Mouse (Mus musculus): ENCODE data around the gene Ccdc92. TPM values are rescaled to one million over a fixed set of nuclear protein-coding genes. Genes with fewer than 3 reads are reported as not detected.

Ccdc92 gene
- polyA plus RNA-seq, 1 experiment from 2014 or later: 5.3 TPM

DNA sequence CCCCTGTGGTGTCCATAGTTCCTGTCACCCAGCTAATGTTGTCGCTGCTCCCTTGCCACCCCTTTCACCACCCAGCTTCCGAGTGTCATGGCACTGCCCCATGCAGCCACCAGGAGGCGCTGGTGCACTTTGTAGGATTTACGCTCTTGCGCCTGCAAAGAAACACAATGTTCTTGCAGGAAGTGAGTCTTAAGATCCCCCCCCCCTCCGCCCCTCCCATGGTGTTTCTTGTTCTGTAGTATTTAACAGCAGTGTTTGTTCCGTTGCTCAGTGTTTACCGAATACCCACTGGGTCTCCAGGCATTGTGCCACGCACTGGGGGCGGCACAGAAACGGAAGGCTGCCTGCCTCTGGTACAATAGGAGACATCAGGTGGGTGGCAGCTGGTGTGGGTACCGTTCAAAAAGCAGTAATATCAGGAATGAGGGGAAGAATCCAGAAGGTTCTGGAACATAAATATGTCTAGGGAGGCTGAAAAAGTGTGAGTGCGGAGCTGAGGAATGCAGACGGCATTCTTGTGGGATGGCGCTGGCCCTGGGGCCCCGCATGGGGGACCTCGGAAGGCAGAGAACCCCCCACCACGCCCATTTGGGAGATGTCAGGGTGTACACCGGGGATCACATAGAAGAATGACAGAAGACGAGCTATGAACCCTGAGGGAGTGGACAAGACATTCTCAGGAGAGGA lies 37.9 kb upstream of the Ccdc92 start:
- peaks cover 5 to 10% of the 10 kb centered on the region in 2 experiments for H3K4me1 ChIP-seq (ENCODE audit: control insufficient read depth in 2 of 2, insufficient read depth in 2 of 2, low read length in 2 of 2)
- peak overlapping the region; percentile 66 for H3K4me2 ChIP-seq (ENCODE audit: low read length)
- 0 out of 2 replicates have a peak, but pooled peaks have one; percentile 24 for ATAC-seq (ENCODE audit: insufficient number of reproducible peaks, insufficient read depth, low FRiP score, low read depth)
- H3K27ac ChIP-seq (replicated peaks in 1 of 2; ENCODE audit: control insufficient read depth in 1 of 2, insufficient read depth in 1 of 2, low read depth in 2 of 2, low read length in 2 of 2): no peak overlapping the region
- H3K27me3 ChIP-seq (ENCODE audit: control insufficient read depth, insufficient read depth, low read length): no peaks in the 10 kb centered on the region
- peak overlapping the region; percentile 27 to 28 for H3K4me3 ChIP-seq (ENCODE audit: control insufficient read depth in 1 of 2, insufficient read depth in 1 of 2, low read depth in 1 of 2, low read length in 2 of 2)
- H3K9ac ChIP-seq (ENCODE audit: low read length): peak overlapping the region; percentile 65
- no peaks in the 10 kb centered on the region for H3K9me3 ChIP-seq (ENCODE audit: control insufficient read depth, low read length)
- 18% methylated on average over 20 of the region's 20 CpGs for WGBS
- no peaks in the 10 kb centered on the region for H3K36me3 ChIP-seq (ENCODE audit: control insufficient read depth, insufficient read depth, low read length)

DNA sequence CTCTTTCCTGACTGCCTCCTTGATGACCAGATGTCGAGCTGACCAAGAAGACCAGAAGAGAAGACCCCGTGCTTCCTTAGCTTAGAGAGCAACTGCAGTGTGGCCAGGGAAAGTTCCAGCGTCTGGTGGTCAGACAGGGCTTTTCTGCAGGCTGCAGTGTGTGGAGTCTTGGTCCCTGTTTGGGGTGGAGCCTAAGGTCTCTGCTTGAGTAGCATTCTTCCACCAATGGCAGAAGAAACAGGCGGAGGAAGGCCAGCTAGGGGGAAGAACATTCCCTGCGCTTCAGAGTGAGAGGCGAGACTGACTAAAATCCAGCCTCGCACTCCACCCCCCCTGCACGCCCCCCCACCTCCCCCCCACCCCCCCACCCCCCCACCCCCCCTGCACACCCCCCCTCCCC lies 33.9 kb upstream of the Ccdc92 start:
- no peak overlapping the region for H3K4me3 ChIP-seq (ENCODE audit: control insufficient read depth in 1 of 2, insufficient read depth in 1 of 2, low read depth in 1 of 2, low read length in 2 of 2)
- H3K9me3 ChIP-seq (ENCODE audit: control insufficient read depth, low read length): no peaks in the 10 kb centered on the region
- no peaks in the 10 kb centered on the region for H3K36me3 ChIP-seq (ENCODE audit: control insufficient read depth, insufficient read depth, low read length)
- WGBS: 53% methylated on average over 6 of the region's 8 CpGs
- no peak for ATAC-seq (ENCODE audit: insufficient number of reproducible peaks, insufficient read depth, low FRiP score, low read depth)
- no peak overlapping the region for H3K9ac ChIP-seq (ENCODE audit: low read length)
- H3K4me1 ChIP-seq (ENCODE audit: control insufficient read depth in 2 of 2, insufficient read depth in 2 of 2, low read length in 2 of 2): peaks cover 5 to 12% of the 10 kb centered on the region in 2 experiments
- H3K27me3 ChIP-seq (ENCODE audit: control insufficient read depth, insufficient read depth, low read length): no peaks in the 10 kb centered on the region
- no peak overlapping the region for H3K27ac ChIP-seq (replicated peaks in 1 of 2; ENCODE audit: control insufficient read depth in 1 of 2, insufficient read depth in 1 of 2, low read depth in 2 of 2, low read length in 2 of 2)
- no peak overlapping the region for H3K4me2 ChIP-seq (ENCODE audit: low read length)

DNA sequence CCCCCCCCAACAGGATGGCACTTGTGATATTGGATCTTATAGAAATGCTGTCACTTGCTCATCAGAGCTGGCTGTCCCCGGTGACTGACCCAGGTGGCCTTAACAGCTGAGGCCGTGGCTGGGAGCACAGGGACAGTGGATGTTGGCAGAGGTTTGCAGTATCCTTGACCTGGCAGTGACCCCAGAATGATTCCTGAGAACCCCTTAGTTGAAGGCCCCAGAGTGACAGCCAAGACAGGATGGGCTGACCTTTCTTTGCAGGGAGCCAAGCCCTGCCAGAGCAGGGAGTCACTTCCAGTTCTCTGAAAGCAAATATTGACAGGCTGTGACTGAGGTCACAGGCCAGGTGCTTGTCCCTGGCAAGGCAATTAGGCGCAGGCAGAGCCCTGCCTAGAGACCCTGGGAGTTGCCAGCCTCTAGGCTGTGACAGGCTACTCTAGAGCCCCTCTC lies 29.7 kb upstream of the Ccdc92 start:
- peaks cover 23% of the 10 kb centered on the region for H3K36me3 ChIP-seq (ENCODE audit: control insufficient read depth, insufficient read depth, low read length)
- no peak overlapping the region; the same call in 1 of the 2 replicates for H3K9ac ChIP-seq (ENCODE audit: low read length)
- H3K9me3 ChIP-seq (ENCODE audit: control insufficient read depth, low read length): no peaks in the 10 kb centered on the region
- no peak overlapping the region for H3K4me2 ChIP-seq (ENCODE audit: low read length)
- H3K4me3 ChIP-seq (ENCODE audit: control insufficient read depth in 1 of 2, insufficient read depth in 1 of 2, low read depth in 1 of 2, low read length in 2 of 2): no peak overlapping the region
- 0 out of 4 replicates have a peak, but pooled peaks cover 0 to 3% of the 10 kb centered on the region in 2 experiments for H3K4me1 ChIP-seq (ENCODE audit: control insufficient read depth in 2 of 2, insufficient read depth in 2 of 2, low read length in 2 of 2)
- no peaks in the 10 kb centered on the region for H3K27me3 ChIP-seq (ENCODE audit: control insufficient read depth, insufficient read depth, low read length)
- WGBS: 54% methylated on average over 3 of the region's 3 CpGs
- no peak overlapping the region for H3K27ac ChIP-seq (replicated peaks in 1 of 2; ENCODE audit: control insufficient read depth in 1 of 2, insufficient read depth in 1 of 2, low read depth in 2 of 2, low read length in 2 of 2)
- ATAC-seq (ENCODE audit: insufficient number of reproducible peaks, insufficient read depth, low FRiP score, low read depth): no peak

DNA sequence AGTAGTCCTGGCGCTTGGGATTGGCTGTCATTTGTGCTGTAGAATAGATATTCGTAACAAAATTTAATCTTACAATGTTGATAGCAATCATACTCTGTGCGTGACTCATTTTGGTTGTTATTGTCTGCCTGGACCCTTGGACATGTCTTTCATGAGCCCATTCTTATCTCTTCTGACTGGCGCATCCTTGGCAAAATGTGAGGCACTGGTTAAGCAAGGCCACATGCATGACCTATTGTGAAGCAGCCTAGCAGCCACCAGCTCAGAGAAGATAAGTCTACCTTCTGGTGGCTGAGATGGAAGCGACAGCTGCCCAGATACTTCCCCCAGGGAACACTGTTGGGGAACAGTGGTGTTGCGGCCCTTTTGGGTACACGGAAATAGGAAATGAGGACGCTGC lies 26.4 kb upstream of the Ccdc92 start:
- no peaks in the 10 kb centered on the region for H3K27me3 ChIP-seq (ENCODE audit: control insufficient read depth, insufficient read depth, low read length)
- 90% methylated on average over 8 of the region's 8 CpGs for WGBS

DNA sequence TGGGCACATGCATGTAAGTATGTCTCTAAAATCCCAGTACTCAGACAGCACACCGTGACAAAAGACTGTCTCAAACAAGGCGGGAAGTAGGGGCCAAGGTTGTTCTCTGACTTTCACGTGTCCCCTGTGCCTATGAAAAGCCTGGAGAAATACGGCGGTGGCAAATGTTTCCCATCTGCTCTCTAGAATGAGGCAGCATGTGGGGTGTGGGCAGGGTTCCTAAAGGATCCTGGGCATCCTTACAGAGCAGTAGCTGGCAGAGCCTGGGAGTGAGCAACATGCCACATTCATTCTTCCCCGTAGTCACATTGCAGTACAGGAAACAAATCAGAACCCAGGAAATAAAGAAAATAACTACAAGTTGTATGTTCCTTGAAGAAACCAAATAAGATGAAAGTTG lies 21.7 kb upstream of the Ccdc92 start:
- H3K4me1 ChIP-seq (ENCODE audit: control insufficient read depth in 2 of 2, insufficient read depth in 2 of 2, low read length in 2 of 2): no peaks in the 10 kb centered on the region
- WGBS: 86% methylated on average over 6 of the region's 6 CpGs
- no peak overlapping the region for H3K4me3 ChIP-seq (ENCODE audit: control insufficient read depth in 1 of 2, insufficient read depth in 1 of 2, low read depth in 1 of 2, low read length in 2 of 2)
- H3K9me3 ChIP-seq (ENCODE audit: control insufficient read depth, low read length): no peaks in the 10 kb centered on the region
- H3K27me3 ChIP-seq (ENCODE audit: control insufficient read depth, insufficient read depth, low read length): no peaks in the 10 kb centered on the region
- ATAC-seq (ENCODE audit: insufficient number of reproducible peaks, insufficient read depth, low FRiP score, low read depth): no peak
- no peak overlapping the region for H3K9ac ChIP-seq (ENCODE audit: low read length)
- H3K36me3 ChIP-seq (ENCODE audit: control insufficient read depth, insufficient read depth, low read length): peaks cover 68% of the 10 kb centered on the region
- no peak overlapping the region for H3K27ac ChIP-seq (replicated peaks in 1 of 2; ENCODE audit: control insufficient read depth in 1 of 2, insufficient read depth in 1 of 2, low read depth in 2 of 2, low read length in 2 of 2)
- no peak overlapping the region for H3K4me2 ChIP-seq (ENCODE audit: low read length)

More for the DNA sequence above, 26.4 kb upstream of the Ccdc92 start:
- H3K9ac ChIP-seq (ENCODE audit: low read length): no peak overlapping the region
- no peaks in the 10 kb centered on the region for H3K9me3 ChIP-seq (ENCODE audit: control insufficient read depth, low read length)
- no peak overlapping the region for H3K27ac ChIP-seq (replicated peaks in 1 of 2; ENCODE audit: control insufficient read depth in 1 of 2, insufficient read depth in 1 of 2, low read depth in 2 of 2, low read length in 2 of 2)
- peaks cover 55% of the 10 kb centered on the region for H3K36me3 ChIP-seq (ENCODE audit: control insufficient read depth, insufficient read depth, low read length)
- no peak overlapping the region for H3K4me3 ChIP-seq (ENCODE audit: control insufficient read depth in 1 of 2, insufficient read depth in 1 of 2, low read depth in 1 of 2, low read length in 2 of 2)
- ATAC-seq (ENCODE audit: insufficient number of reproducible peaks, insufficient read depth, low FRiP score, low read depth): no peak
- no peak overlapping the region for H3K4me2 ChIP-seq (ENCODE audit: low read length)
- H3K4me1 ChIP-seq (ENCODE audit: control insufficient read depth in 2 of 2, insufficient read depth in 2 of 2, low read length in 2 of 2): 0 out of 4 replicates have a peak, but pooled peaks cover 0 to 3% of the 10 kb centered on the region in 2 experiments

DNA sequence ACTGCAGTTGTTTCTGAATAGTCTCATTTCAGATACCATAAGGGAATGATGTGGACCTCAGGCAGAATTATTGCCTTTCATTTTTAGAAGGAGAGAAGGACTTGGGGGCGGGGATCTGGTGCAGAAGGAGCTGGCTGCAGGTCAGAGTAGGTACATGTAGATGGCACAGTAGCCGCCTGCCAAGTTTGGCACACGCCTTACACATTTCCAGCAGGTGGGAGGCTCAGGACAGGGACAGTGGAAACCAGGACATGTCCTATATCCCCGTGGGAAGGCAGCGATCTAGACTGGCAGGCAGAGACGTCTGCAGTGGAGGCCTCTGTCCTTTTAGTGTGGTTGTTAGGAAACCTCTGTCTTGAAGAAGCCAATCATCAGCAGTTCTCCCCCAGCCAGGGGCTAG lies 17.6 kb upstream of the Ccdc92 start:
- Histone ChIP-seq H3K4me2 (ENCODE audit: low read length) (no peak overlapping the region), H3K9me3 (ENCODE audit: control insufficient read depth, low read length) (no peaks in the 10 kb centered on the region), H3K36me3 (ENCODE audit: control insufficient read depth, insufficient read depth, low read length) (peaks cover 43% of the 10 kb centered on the region), H3K4me3 (ENCODE audit: control insufficient read depth in 1 of 2, insufficient read depth in 1 of 2, low read depth in 1 of 2, low read length in 2 of 2) (no peak overlapping the region), H3K4me1 (ENCODE audit: control insufficient read depth in 2 of 2, insufficient read depth in 2 of 2, low read length in 2 of 2) (0 out of 4 replicates have a peak, but pooled peaks cover 0 to 6% of the 10 kb centered on the region in 2 experiments), H3K9ac (ENCODE audit: low read length) (no peak overlapping the region), H3K27ac (replicated peaks in 1 of 2; ENCODE audit: control insufficient read depth in 1 of 2, insufficient read depth in 1 of 2, low read depth in 2 of 2, low read length in 2 of 2) (no peak overlapping the region), H3K27me3 (ENCODE audit: control insufficient read depth, insufficient read depth, low read length) (no peaks in the 10 kb centered on the region)
- no peak for ATAC-seq (ENCODE audit: insufficient number of reproducible peaks, insufficient read depth, low FRiP score, low read depth)
- WGBS: 85% methylated on average over 6 of the region's 6 CpGs

DNA sequence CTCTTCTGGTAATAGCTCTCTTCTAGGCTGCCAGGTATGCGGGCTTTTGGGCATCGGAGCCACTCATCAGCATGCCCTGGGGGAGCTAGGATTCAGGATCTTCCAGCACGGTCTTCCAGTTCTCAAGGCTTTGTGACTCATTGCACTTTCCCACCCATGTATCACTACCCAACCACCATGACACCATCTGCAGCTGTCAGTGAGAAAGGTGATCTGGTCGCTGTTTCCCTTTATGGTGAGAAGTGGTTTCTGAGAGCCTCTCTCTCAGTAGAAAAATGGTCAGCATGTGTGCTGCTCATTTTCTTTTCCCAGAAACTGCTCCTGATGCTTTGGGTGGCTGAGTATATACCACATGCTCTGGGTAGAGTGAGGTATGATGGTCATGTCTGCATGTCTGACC lies 17.0 kb upstream of the Ccdc92 start:
- 0 out of 4 replicates have a peak, but pooled peaks cover 0 to 6% of the 10 kb centered on the region in 2 experiments for H3K4me1 ChIP-seq (ENCODE audit: control insufficient read depth in 2 of 2, insufficient read depth in 2 of 2, low read length in 2 of 2)
- no peak for ATAC-seq (ENCODE audit: insufficient number of reproducible peaks, insufficient read depth, low FRiP score, low read depth)

More for the DNA sequence above, 17.0 kb upstream of the Ccdc92 start:
- Histone ChIP-seq H3K4me3 (ENCODE audit: control insufficient read depth in 1 of 2, insufficient read depth in 1 of 2, low read depth in 1 of 2, low read length in 2 of 2) (no peak overlapping the region), H3K27me3 (ENCODE audit: control insufficient read depth, insufficient read depth, low read length) (no peaks in the 10 kb centered on the region), H3K9me3 (ENCODE audit: control insufficient read depth, low read length) (no peaks in the 10 kb centered on the region), H3K9ac (ENCODE audit: low read length) (no peak overlapping the region), H3K4me2 (ENCODE audit: low read length) (no peak overlapping the region), H3K27ac (replicated peaks in 1 of 2; ENCODE audit: control insufficient read depth in 1 of 2, insufficient read depth in 1 of 2, low read depth in 2 of 2, low read length in 2 of 2) (no peak overlapping the region), H3K36me3 (ENCODE audit: control insufficient read depth, insufficient read depth, low read length) (peaks cover 41% of the 10 kb centered on the region)
- WGBS: 82% methylated on average over 4 of the region's 4 CpGs
